Mouse (Mus musculus): ENCODE measurements at regions not wholly inside any gene's neighbourhood (a gene's known extent, or its start where the extent isn't known, plus 50 kb on each side); places are given as distances from the start of the nearest gene placed in this dataset.

GRCm38 (mm10) chr11:56786351-56786750 lies 224.8 kb upstream of the Gria1 start:
- 64% methylated on average over 4 of the region's 4 CpGs for WGBS
- H3K4me2 ChIP-seq = no peak overlapping the region
- no peaks in the 10 kb centered on the region for H3K36me3 ChIP-seq (replicated peaks)

GRCm38 (mm10) chr11:56792691-56793090 lies 218.5 kb upstream of the Gria1 start:
- Histone ChIP-seq H3K9me3 (no peaks in the 10 kb centered on the region), H3K4me1 (no peaks in the 10 kb centered on the region), H3K9ac (no peak overlapping the region), H3K4me3 (replicated peaks) (no peak overlapping the region), H3K4me2 (no peak overlapping the region), H3K36me3 (replicated peaks) (no peaks in the 10 kb centered on the region), H3K27me3 (no peaks in the 10 kb centered on the region), H3K27ac (no peak overlapping the region)
- no peak for ATAC-seq (ENCODE audit: low FRiP score)
- WGBS = 77% methylated on average over 2 of the region's 2 CpGs

More at GRCm38 (mm10) chr11:56786351-56786750, 224.8 kb upstream of the Gria1 start:
- Histone ChIP-seq H3K4me1 (no peaks in the 10 kb centered on the region), H3K9ac (no peak overlapping the region), H3K27ac (no peak overlapping the region), H3K9me3 (no peaks in the 10 kb centered on the region), H3K27me3 (no peaks in the 10 kb centered on the region), H3K4me3 (replicated peaks) (no peak overlapping the region)
- ATAC-seq (ENCODE audit: low FRiP score) = no peak

- Histone ChIP-seq H3K9me3 (no peaks in the 10 kb centered on the region), H3K4me3 (replicated peaks) (no peak overlapping the region), H3K27ac (no peak overlapping the region), H3K4me2 (no peak overlapping the region), H3K9ac (no peak overlapping the region), H3K4me1 (no peaks in the 10 kb centered on the region), H3K27me3 (no peaks in the 10 kb centered on the region), H3K36me3 (replicated peaks) (no peaks in the 10 kb centered on the region)
- ATAC-seq (ENCODE audit: low FRiP score) = no peak
- WGBS = 92% methylated on average over 4 of the region's 4 CpGs
Measured at GRCm38 (mm10) chr11:56807314-56807713, 203.9 kb upstream of the Gria1 start.

GRCm38 (mm10) chr11:56810141-56810540 lies 201.0 kb upstream of the Gria1 start:
- 93% methylated on average over 2 of the region's 2 CpGs for WGBS
- no peak for ATAC-seq (ENCODE audit: low FRiP score)
- no peak overlapping the region for H3K27ac ChIP-seq
- no peaks in the 10 kb centered on the region for H3K36me3 ChIP-seq (replicated peaks)
- H3K4me1 ChIP-seq = no peaks in the 10 kb centered on the region
- H3K27me3 ChIP-seq = no peaks in the 10 kb centered on the region
- H3K4me3 ChIP-seq (replicated peaks) = no peak overlapping the region
- no peaks in the 10 kb centered on the region for H3K9me3 ChIP-seq
- no peak overlapping the region for H3K4me2 ChIP-seq
- H3K9ac ChIP-seq = no peak overlapping the region

GRCm38 (mm10) chr11:56812121-56812520 lies 199.1 kb upstream of the Gria1 start:
- H3K27me3 ChIP-seq = no peaks in the 10 kb centered on the region
- no peaks in the 10 kb centered on the region for H3K9me3 ChIP-seq
- no peak overlapping the region for H3K4me3 ChIP-seq (replicated peaks)
- no peaks in the 10 kb centered on the region for H3K36me3 ChIP-seq (replicated peaks)
- no peak overlapping the region for H3K9ac ChIP-seq
- H3K4me2 ChIP-seq = no peak overlapping the region
- 52% methylated on average over 4 of the region's 4 CpGs for WGBS
- H3K4me1 ChIP-seq = no peaks in the 10 kb centered on the region
- no peak overlapping the region for H3K27ac ChIP-seq
- ATAC-seq (ENCODE audit: low FRiP score) = no peak

GRCm38 (mm10) chr11:56823471-56823870 lies 187.7 kb upstream of the Gria1 start:
- no peak overlapping the region for H3K27ac ChIP-seq
- no peaks in the 10 kb centered on the region for H3K9me3 ChIP-seq
- ATAC-seq (ENCODE audit: low FRiP score) = no peak
- no peak overlapping the region for H3K9ac ChIP-seq
- no peak overlapping the region for H3K4me2 ChIP-seq
- no peak overlapping the region for H3K4me3 ChIP-seq (replicated peaks)
- no peaks in the 10 kb centered on the region for H3K36me3 ChIP-seq (replicated peaks)
- no peaks in the 10 kb centered on the region for H3K4me1 ChIP-seq
- no peaks in the 10 kb centered on the region for H3K27me3 ChIP-seq

- H3K9me3 ChIP-seq = no peaks in the 10 kb centered on the region
Measured at GRCm38 (mm10) chr11:56827499-56827898, 183.7 kb upstream of the Gria1 start.

GRCm38 (mm10) chr11:56862649-56863048 lies 148.5 kb upstream of the Gria1 start:
- no peaks in the 10 kb centered on the region for H3K4me1 ChIP-seq
- ATAC-seq (ENCODE audit: low FRiP score) = no peak
- WGBS = 91% methylated on average over 4 of the region's 4 CpGs
- no peak overlapping the region for H3K4me3 ChIP-seq (replicated peaks)
- no peaks in the 10 kb centered on the region for H3K9me3 ChIP-seq
- H3K4me2 ChIP-seq = no peak overlapping the region
- H3K27me3 ChIP-seq = no peaks in the 10 kb centered on the region
- H3K9ac ChIP-seq = no peak overlapping the region
- H3K27ac ChIP-seq = no peak overlapping the region
- no peaks in the 10 kb centered on the region for H3K36me3 ChIP-seq (replicated peaks)

More at GRCm38 (mm10) chr11:56827499-56827898, 183.7 kb upstream of the Gria1 start:
- Histone ChIP-seq H3K27ac (no peak overlapping the region), H3K4me2 (no peak overlapping the region), H3K9ac (no peak overlapping the region), H3K4me1 (no peaks in the 10 kb centered on the region), H3K27me3 (no peaks in the 10 kb centered on the region), H3K36me3 (replicated peaks) (no peaks in the 10 kb centered on the region), H3K4me3 (replicated peaks) (no peak overlapping the region)
- WGBS = 82% methylated on average over 5 of the region's 5 CpGs
- ATAC-seq (ENCODE audit: low FRiP score) = no peak

GRCm38 (mm10) chr11:56871640-56872039 lies 139.5 kb upstream of the Gria1 start:
- H3K27ac ChIP-seq = peak overlapping the region; percentile 56; the same call in 1 of the 2 replicates
- ATAC-seq (ENCODE audit: low FRiP score) = peak; percentile 39
- WGBS = 60% methylated on average over 3 of the region's 3 CpGs

GRCm38 (mm10) chr11:56898548-56898951 lies 112.6 kb upstream of the Gria1 start:
- Histone ChIP-seq H3K4me3 (replicated peaks) (no peak overlapping the region), H3K9me3 (no peaks in the 10 kb centered on the region), H3K36me3 (replicated peaks) (no peaks in the 10 kb centered on the region), H3K27ac (no peak overlapping the region), H3K4me2 (no peak overlapping the region), H3K4me1 (peaks cover 10% of the 10 kb centered on the region; the same call in 1 of the 2 replicates), H3K9ac (no peak overlapping the region), H3K27me3 (peaks cover 12% of the 10 kb centered on the region; the same call in 1 of the 2 replicates)
- WGBS = 21% methylated on average over 4 of the region's 4 CpGs
- peak; percentile 77 for ATAC-seq (ENCODE audit: low FRiP score)

More at GRCm38 (mm10) chr11:56871640-56872039, 139.5 kb upstream of the Gria1 start:
- H3K27me3 ChIP-seq = no peaks in the 10 kb centered on the region
- no peak overlapping the region for H3K4me2 ChIP-seq
- H3K9ac ChIP-seq = no peak overlapping the region
- no peaks in the 10 kb centered on the region for H3K4me1 ChIP-seq
- no peak overlapping the region for H3K4me3 ChIP-seq (replicated peaks)
- no peaks in the 10 kb centered on the region for H3K36me3 ChIP-seq (replicated peaks)
- H3K9me3 ChIP-seq = no peaks in the 10 kb centered on the region

- Histone ChIP-seq H3K9ac (no peak overlapping the region), H3K4me1 (peaks cover 10% of the 10 kb centered on the region; the same call in 1 of the 2 replicates)
- 91% methylated on average over 3 of the region's 3 CpGs for WGBS
Measured at GRCm38 (mm10) chr11:56901201-56901600, 110.0 kb upstream of the Gria1 start.

GRCm38 (mm10) chr11:56925368-56925896 lies 85.8 kb upstream of the Gria1 start:
- Histone ChIP-seq H3K9ac (no peak overlapping the region), H3K27ac (no peak overlapping the region), H3K27me3 (no peaks in the 10 kb centered on the region), H3K4me2 (no peak overlapping the region), H3K9me3 (no peaks in the 10 kb centered on the region), H3K36me3 (replicated peaks) (no peaks in the 10 kb centered on the region), H3K4me3 (replicated peaks) (no peak overlapping the region), H3K4me1 (no peaks in the 10 kb centered on the region)
- 85% methylated on average over 7 of the region's 7 CpGs for whole genome bisulfite sequencing
- no peak for ATAC-seq (ENCODE audit: low FRiP score)

More at GRCm38 (mm10) chr11:56901201-56901600, 110.0 kb upstream of the Gria1 start:
- no peak overlapping the region for H3K27ac ChIP-seq
- H3K27me3 ChIP-seq = peaks cover 5% of the 10 kb centered on the region; the same call in 1 of the 2 replicates
- no peaks in the 10 kb centered on the region for H3K9me3 ChIP-seq
- H3K4me3 ChIP-seq (replicated peaks) = no peak overlapping the region
- H3K36me3 ChIP-seq (replicated peaks) = no peaks in the 10 kb centered on the region
- no peak overlapping the region for H3K4me2 ChIP-seq
- no peak for ATAC-seq (ENCODE audit: low FRiP score)

GRCm38 (mm10) chr11:56932766-56933165 lies 78.4 kb upstream of the Gria1 start:
- H3K4me2 ChIP-seq = no peak overlapping the region
- H3K9me3 ChIP-seq = no peaks in the 10 kb centered on the region
- H3K4me3 ChIP-seq (replicated peaks) = no peak overlapping the region
- no peaks in the 10 kb centered on the region for H3K27me3 ChIP-seq
- H3K27ac ChIP-seq = no peak overlapping the region
- H3K9ac ChIP-seq = no peak overlapping the region
- ATAC-seq (ENCODE audit: low FRiP score) = no peak
- 78% methylated on average over 7 of the region's 7 CpGs for WGBS
- H3K4me1 ChIP-seq = no peaks in the 10 kb centered on the region
- H3K36me3 ChIP-seq (replicated peaks) = no peaks in the 10 kb centered on the region

Measured in forebrain, embryonic 12.5 days (tissue).